Mouse (Mus musculus): ENCODE results near the gene Npm3.

- TF ChIP-seq CTCF (IDR thresholded peaks at IDR 0.05; ENCODE audit: extremely low read depth, insufficient read depth, insufficient read length, insufficient replicate concordance), result no peak
- no peak for TF ChIP-seq POLR2A (IDR thresholded peaks at IDR 0.05; ENCODE audit: low read depth, low read length)
Observed at GRCm38 (mm10) chr19:45792404-45792803, 43.0 kb upstream of the Npm3 start.
